Mouse (Mus musculus) right cerebral cortex, postnatal 25 days (tissue): Measurements from ENCODE around the gene Fsip1.
A peak's percentile ranks its signal among the peaks of the same experiment; 100 is the strongest.

Source experiments
- DNase-seq: peaks from one replicate; pipeline ENCODE4 v3.0.0; 2022

The Fsip1 gene

GRCm38 (mm10) chr2:118248966-118249365, 7.8 kb downstream of the Fsip1 start:
- no peak for DNase-seq

GRCm38 (mm10) chr2:118248016-118248415, 8.8 kb downstream of the Fsip1 start:
- no peak for DNase-seq

GRCm38 (mm10) chr2:118245914-118246313, 10.9 kb downstream of the Fsip1 start:
- DNase-seq: peak; percentile 60

GRCm38 (mm10) chr2:118236196-118236595, 20.6 kb downstream of the Fsip1 start:
- no peak for DNase-seq

- DNase-seq: no peak
Observed at GRCm38 (mm10) chr2:118235614-118236013, 21.2 kb downstream of the Fsip1 start.

- DNase-seq: no peak
Observed at GRCm38 (mm10) chr2:118230544-118230943, 26.2 kb downstream of the Fsip1 start.

- no peak for DNase-seq
Observed at GRCm38 (mm10) chr2:118228486-118229079, 28.2 kb downstream of the Fsip1 start.

- no peak for DNase-seq
Observed at GRCm38 (mm10) chr2:118225316-118226041, 31.3 kb downstream of the Fsip1 start.

GRCm38 (mm10) chr2:118217993-118218595, 38.7 kb downstream of the Fsip1 start:
- no peak for DNase-seq

GRCm38 (mm10) chr2:118209712-118210111, 47.1 kb downstream of the Fsip1 start:
- DNase-seq: no peak

GRCm38 (mm10) chr2:118208651-118209050, 48.1 kb downstream of the Fsip1 start:
- no peak for DNase-seq

- DNase-seq: no peak
Observed at GRCm38 (mm10) chr2:118205991-118206585, 50.7 kb downstream of the Fsip1 start.

- DNase-seq: no peak
Observed at GRCm38 (mm10) chr2:118204646-118205045, 52.1 kb downstream of the Fsip1 start.

GRCm38 (mm10) chr2:118203739-118204461, 52.9 kb downstream of the Fsip1 start:
- DNase-seq: peak; percentile 54

GRCm38 (mm10) chr2:118202934-118203333, 53.8 kb downstream of the Fsip1 start:
- no peak for DNase-seq

GRCm38 (mm10) chr2:118201983-118202382, 54.8 kb downstream of the Fsip1 start:
- no peak for DNase-seq

GRCm38 (mm10) chr2:118199867-118200266, 56.9 kb downstream of the Fsip1 start:
- DNase-seq: peak; percentile 70

- DNase-seq: no peak
Observed at GRCm38 (mm10) chr2:118196966-118197365, 59.8 kb downstream of the Fsip1 start.

- no peak for DNase-seq
Observed at GRCm38 (mm10) chr2:118182136-118182535, 74.6 kb downstream of the Fsip1 start.

GRCm38 (mm10) chr2:118179873-118180585, 76.7 kb downstream of the Fsip1 start:
- no peak for DNase-seq

- DNase-seq: no peak
Observed at GRCm38 (mm10) chr2:118179472-118179871, 77.3 kb downstream of the Fsip1 start.
